Mouse (Mus musculus): ENCODE measurements at regions not wholly inside any gene's neighbourhood (a gene's known extent, or its start where the extent isn't known, plus 50 kb on each side); places are given as distances from the start of the nearest gene placed in this dataset.
A peak's percentile ranks its signal among the peaks of the same experiment; 100 is the strongest.
"Not testable (repeated sequence)": the region's sequence is repeated elsewhere in the genome, so short reads cannot be mapped to it uniquely, and the experiment has no call there.

- ATAC-seq (replicated peaks; ENCODE audit: low FRiP score) (peak; percentile 65; the same call in 1 of the 2 replicates), DNase-seq (ENCODE audit: low spot score) (peak; percentile 57)
- no peaks in the 10 kb centered on the region for H3K27me3 ChIP-seq (ENCODE audit: control insufficient read depth, insufficient read depth, low read length)
- H3K9me3 ChIP-seq (ENCODE audit: control insufficient read depth, low read length): no peaks in the 10 kb centered on the region
- H3K4me3 ChIP-seq (ENCODE audit: low read depth, low read length): peak overlapping the region; percentile 32
- 1% methylated on average over 15 of the region's 15 CpGs for WGBS
- peak overlapping the region; percentile 68 for H3K4me2 ChIP-seq (ENCODE audit: low read depth, low read length, severe bottlenecking)
- H3K27ac ChIP-seq (ENCODE audit: low read depth, low read length): no peak overlapping the region
- no peaks in the 10 kb centered on the region for H3K36me3 ChIP-seq (ENCODE audit: control insufficient read depth, insufficient read depth, low read length)
- peaks cover 6% of the 10 kb centered on the region for H3K4me1 ChIP-seq (replicated peaks; ENCODE audit: control insufficient read depth, insufficient read depth, low read length)
- H3K9ac ChIP-seq (ENCODE audit: low read length): peak overlapping the region; percentile 45; the same call in 1 of the 2 replicates
Observed at GRCm38 (mm10) chr2:162867516-162868029, 63.8 kb upstream of the Srsf6 start.

GRCm38 (mm10) chr2:162866613-162867314 is 64.6 kb upstream of the Srsf6 start:
- ATAC-seq (replicated peaks; ENCODE audit: low FRiP score) (0 out of 2 replicates have a peak, but pooled peaks have one; percentile 64), DNase-seq (ENCODE audit: low spot score) (no peak)
- Histone ChIP-seq H3K36me3 (ENCODE audit: control insufficient read depth, insufficient read depth, low read length) (no peaks in the 10 kb centered on the region), H3K9me3 (ENCODE audit: control insufficient read depth, low read length) (no peaks in the 10 kb centered on the region), H3K4me2 (ENCODE audit: low read depth, low read length, severe bottlenecking) (peak overlapping the region; percentile 68), H3K4me3 (ENCODE audit: low read depth, low read length) (0 out of 2 replicates have a peak overlapping the region, but pooled peaks have one; percentile 32), H3K27ac (ENCODE audit: low read depth, low read length) (no peak overlapping the region), H3K27me3 (ENCODE audit: control insufficient read depth, insufficient read depth, low read length) (no peaks in the 10 kb centered on the region), H3K4me1 (replicated peaks; ENCODE audit: control insufficient read depth, insufficient read depth, low read length) (peaks cover 6% of the 10 kb centered on the region), H3K9ac (ENCODE audit: low read length) (no peak overlapping the region; the same call in 1 of the 2 replicates)
- WGBS: 7% methylated on average over 11 of the region's 11 CpGs

GRCm38 (mm10) chr2:162864571-162864970 is 66.8 kb upstream of the Srsf6 start:
- Histone ChIP-seq H3K4me1 (replicated peaks; ENCODE audit: control insufficient read depth, insufficient read depth, low read length) (peaks cover 6% of the 10 kb centered on the region), H3K9ac (ENCODE audit: low read length) (no peak overlapping the region), H3K9me3 (ENCODE audit: control insufficient read depth, low read length) (no peaks in the 10 kb centered on the region), H3K36me3 (ENCODE audit: control insufficient read depth, insufficient read depth, low read length) (no peaks in the 10 kb centered on the region), H3K4me3 (ENCODE audit: low read depth, low read length) (no peak overlapping the region), H3K27ac (ENCODE audit: low read depth, low read length) (no peak overlapping the region), H3K4me2 (ENCODE audit: low read depth, low read length, severe bottlenecking) (no peak overlapping the region), H3K27me3 (ENCODE audit: control insufficient read depth, insufficient read depth, low read length) (no peaks in the 10 kb centered on the region)
- no peak for ATAC-seq (replicated peaks; ENCODE audit: low FRiP score)
- 60% methylated on average over 1 of the region's 1 CpGs for WGBS
- DNase-seq (ENCODE audit: low spot score): no peak

GRCm38 (mm10) chr2:162854606-162855005 is 76.7 kb upstream of the Srsf6 start:
- Histone ChIP-seq H3K27me3 (ENCODE audit: control insufficient read depth, insufficient read depth, low read length) (no peaks in the 10 kb centered on the region), H3K9me3 (ENCODE audit: control insufficient read depth, low read length) (no peaks in the 10 kb centered on the region), H3K4me1 (replicated peaks; ENCODE audit: control insufficient read depth, insufficient read depth, low read length) (no peaks in the 10 kb centered on the region), H3K27ac (ENCODE audit: low read depth, low read length) (no peak overlapping the region), H3K36me3 (ENCODE audit: control insufficient read depth, insufficient read depth, low read length) (no peaks in the 10 kb centered on the region), H3K9ac (ENCODE audit: low read length) (no peak overlapping the region), H3K4me3 (ENCODE audit: low read depth, low read length) (no peak overlapping the region), H3K4me2 (ENCODE audit: low read depth, low read length, severe bottlenecking) (no peak overlapping the region)
- ATAC-seq (replicated peaks; ENCODE audit: low FRiP score) (no peak), DNase-seq (ENCODE audit: low spot score) (peak; percentile 29)
- WGBS: 86% methylated on average over 6 of the region's 6 CpGs

- 88% methylated on average over 7 of the region's 7 CpGs for WGBS
- peak; percentile 32 for DNase-seq (ENCODE audit: low spot score)
Observed at GRCm38 (mm10) chr2:162853576-162853975, 77.8 kb upstream of the Srsf6 start.

GRCm38 (mm10) chr2:162841761-162842160 is 89.6 kb upstream of the Srsf6 start:
- not testable (repeated sequence) for H3K27me3 ChIP-seq (ENCODE audit: control insufficient read depth, insufficient read depth, low read length); ATAC-seq (replicated peaks; ENCODE audit: low FRiP score); DNase-seq (ENCODE audit: low spot score); H3K9me3 ChIP-seq (ENCODE audit: control insufficient read depth, low read length); H3K4me2 ChIP-seq (ENCODE audit: low read depth, low read length, severe bottlenecking); H3K9ac ChIP-seq (ENCODE audit: low read length); H3K4me3 ChIP-seq (ENCODE audit: low read depth, low read length); H3K27ac ChIP-seq (ENCODE audit: low read depth, low read length); H3K4me1 ChIP-seq (replicated peaks; ENCODE audit: control insufficient read depth, insufficient read depth, low read length); H3K36me3 ChIP-seq (ENCODE audit: control insufficient read depth, insufficient read depth, low read length)
- 90% methylated on average over 9 of the region's 9 CpGs for WGBS

More at GRCm38 (mm10) chr2:162853576-162853975, 77.8 kb upstream of the Srsf6 start:
- Histone ChIP-seq H3K27me3 (ENCODE audit: control insufficient read depth, insufficient read depth, low read length) (no peaks in the 10 kb centered on the region), H3K4me2 (ENCODE audit: low read depth, low read length, severe bottlenecking) (no peak overlapping the region), H3K27ac (ENCODE audit: low read depth, low read length) (no peak overlapping the region), H3K9me3 (ENCODE audit: control insufficient read depth, low read length) (no peaks in the 10 kb centered on the region), H3K9ac (ENCODE audit: low read length) (no peak overlapping the region), H3K36me3 (ENCODE audit: control insufficient read depth, insufficient read depth, low read length) (no peaks in the 10 kb centered on the region), H3K4me1 (replicated peaks; ENCODE audit: control insufficient read depth, insufficient read depth, low read length) (no peaks in the 10 kb centered on the region), H3K4me3 (ENCODE audit: low read depth, low read length) (no peak overlapping the region)
- no peak for ATAC-seq (replicated peaks; ENCODE audit: low FRiP score)

- H3K4me2 ChIP-seq (ENCODE audit: low read depth, low read length, severe bottlenecking): no peak overlapping the region
Observed at GRCm38 (mm10) chr2:162837776-162838175, 93.6 kb upstream of the Srsf6 start.

GRCm38 (mm10) chr2:162833741-162834140 is 97.6 kb upstream of the Srsf6 start:
- Histone ChIP-seq H3K27me3 (ENCODE audit: control insufficient read depth, insufficient read depth, low read length) (no peaks in the 10 kb centered on the region), H3K9ac (ENCODE audit: low read length) (no peak overlapping the region), H3K27ac (ENCODE audit: low read depth, low read length) (no peak overlapping the region), H3K4me3 (ENCODE audit: low read depth, low read length) (no peak overlapping the region), H3K4me2 (ENCODE audit: low read depth, low read length, severe bottlenecking) (no peak overlapping the region), H3K4me1 (replicated peaks; ENCODE audit: control insufficient read depth, insufficient read depth, low read length) (0 out of 2 replicates have a peak, but pooled peaks cover 2% of the 10 kb centered on the region), H3K9me3 (ENCODE audit: control insufficient read depth, low read length) (no peaks in the 10 kb centered on the region), H3K36me3 (ENCODE audit: control insufficient read depth, insufficient read depth, low read length) (no peaks in the 10 kb centered on the region)
- DNase-seq (ENCODE audit: low spot score) (no peak), ATAC-seq (replicated peaks; ENCODE audit: low FRiP score) (no peak)
- 39% methylated on average over 6 of the region's 6 CpGs for WGBS

More at GRCm38 (mm10) chr2:162837776-162838175, 93.6 kb upstream of the Srsf6 start:
- Histone ChIP-seq H3K36me3 (ENCODE audit: control insufficient read depth, insufficient read depth, low read length) (no peaks in the 10 kb centered on the region), H3K9ac (ENCODE audit: low read length) (no peak overlapping the region), H3K4me1 (replicated peaks; ENCODE audit: control insufficient read depth, insufficient read depth, low read length) (0 out of 2 replicates have a peak, but pooled peaks cover 2% of the 10 kb centered on the region), H3K27me3 (ENCODE audit: control insufficient read depth, insufficient read depth, low read length) (no peaks in the 10 kb centered on the region), H3K27ac (ENCODE audit: low read depth, low read length) (no peak overlapping the region), H3K9me3 (ENCODE audit: control insufficient read depth, low read length) (no peaks in the 10 kb centered on the region), H3K4me3 (ENCODE audit: low read depth, low read length) (no peak overlapping the region)
- 50% methylated on average over 2 of the region's 2 CpGs for WGBS
- ATAC-seq (replicated peaks; ENCODE audit: low FRiP score): no peak
- no peak for DNase-seq (ENCODE audit: low spot score)
